Mouse (Mus musculus): ENCODE measurements at regions not wholly inside any gene's neighbourhood (a gene's known extent, or its start where the extent isn't known, plus 50 kb on each side); places are given as distances from the start of the nearest gene placed in this dataset.

GRCm38 (mm10) chr4:55812846-55813245 is 280.6 kb upstream of the Klf4 start:
- no peak for DNase-seq (ENCODE audit: low spot score in 2 of 2)
- intact Hi-C loops (cut with DNase I) = no loop called here

GRCm38 (mm10) chr4:55811656-55812055 is 279.4 kb upstream of the Klf4 start:
- intact Hi-C loops (cut with DNase I) = no loop called here

DNA sequence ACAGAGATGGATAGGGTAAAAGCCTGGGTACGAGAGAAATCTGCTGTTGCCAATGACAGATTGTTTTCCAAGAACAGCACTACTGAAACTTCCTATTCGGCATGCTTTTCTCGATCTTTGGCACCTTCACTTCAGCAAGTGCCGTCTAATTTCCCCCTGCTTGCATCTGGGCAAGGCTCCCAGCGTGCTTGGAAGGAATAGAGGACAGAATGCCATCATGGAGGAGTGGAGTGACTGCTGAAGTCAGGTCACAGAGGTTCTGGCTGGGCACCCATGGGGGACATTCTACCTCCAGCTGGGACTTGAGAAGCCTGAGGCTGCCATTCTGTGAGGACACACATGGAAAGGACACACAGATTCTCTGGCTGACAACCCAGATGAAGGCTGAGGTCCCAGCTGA is 276.2 kb upstream of the Klf4 start:
- DNase-seq (ENCODE audit: low spot score in 2 of 2) = no peak
- intact Hi-C loops (cut with DNase I) = no loop called here

More at GRCm38 (mm10) chr4:55811656-55812055, 279.4 kb upstream of the Klf4 start:
- no peak for DNase-seq (ENCODE audit: low spot score in 2 of 2)

GRCm38 (mm10) chr4:55806799-55807198 is 274.5 kb upstream of the Klf4 start:
- no peak for DNase-seq (ENCODE audit: low spot score in 2 of 2)
- intact Hi-C loops (cut with DNase I) = no loop called here

GRCm38 (mm10) chr4:55805255-55806051 is 273.2 kb upstream of the Klf4 start:
- intact Hi-C loops (cut with DNase I) = no loop called here
- DNase-seq (ENCODE audit: low spot score in 2 of 2) = no peak

DNA sequence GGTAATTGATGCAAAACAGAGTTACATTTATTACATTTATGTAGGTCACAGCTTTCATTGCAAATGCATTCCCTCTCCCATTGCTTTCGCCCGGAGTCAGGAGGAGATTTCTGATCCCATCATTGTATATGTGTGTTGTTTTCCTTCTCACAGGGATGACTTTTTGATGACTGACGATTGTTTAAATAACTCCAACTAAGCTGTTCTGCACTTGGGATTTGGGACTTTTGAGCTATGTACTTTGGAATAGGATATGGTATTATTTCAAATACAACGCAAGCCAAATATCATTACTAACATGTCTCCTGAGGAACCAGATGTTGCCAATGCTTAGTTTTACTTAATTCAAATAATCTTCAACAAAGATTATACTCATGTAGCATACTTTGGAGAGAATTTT is 269.8 kb upstream of the Klf4 start:
- DNase-seq (ENCODE audit: low spot score in 2 of 2) = no peak
- intact Hi-C loops (cut with DNase I) = no loop called here

- no peak for DNase-seq (ENCODE audit: low spot score in 2 of 2)
- intact Hi-C loops (cut with DNase I) = no loop called here
These were observed 265.8 kb upstream of the Klf4 start for GRCm38 (mm10) chr4:55798099-55798498.

GRCm38 (mm10) chr4:55781329-55781847 is 249.1 kb upstream of the Klf4 start:
- intact Hi-C loops (cut with DNase I) = no loop called here
- no peak for DNase-seq (ENCODE audit: low spot score in 2 of 2)

GRCm38 (mm10) chr4:55779581-55779980 is 247.3 kb upstream of the Klf4 start:
- no peak for DNase-seq (ENCODE audit: low spot score in 2 of 2)
- intact Hi-C loops (cut with DNase I) = no loop called here

DNA sequence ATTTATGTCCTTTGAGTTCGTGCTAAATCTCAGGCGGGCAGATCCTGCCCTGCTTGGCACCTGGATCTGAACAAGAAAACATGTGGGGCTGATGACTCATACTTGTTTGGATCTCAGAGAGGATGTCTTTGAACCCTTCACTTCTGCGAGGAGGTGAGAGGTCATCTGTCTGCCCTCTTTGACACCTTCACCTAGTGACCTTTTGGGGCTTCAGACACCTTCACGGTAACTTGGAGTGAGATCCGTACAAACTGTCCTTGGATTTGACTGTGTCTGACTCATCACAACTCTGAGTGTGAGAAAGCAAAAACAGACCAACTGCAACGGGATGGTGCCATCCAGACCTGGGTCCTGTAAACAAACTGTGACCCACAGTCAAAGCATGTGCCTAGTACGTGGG is 243.6 kb upstream of the Klf4 start:
- intact Hi-C loops (cut with DNase I) = no loop called here

DNA sequence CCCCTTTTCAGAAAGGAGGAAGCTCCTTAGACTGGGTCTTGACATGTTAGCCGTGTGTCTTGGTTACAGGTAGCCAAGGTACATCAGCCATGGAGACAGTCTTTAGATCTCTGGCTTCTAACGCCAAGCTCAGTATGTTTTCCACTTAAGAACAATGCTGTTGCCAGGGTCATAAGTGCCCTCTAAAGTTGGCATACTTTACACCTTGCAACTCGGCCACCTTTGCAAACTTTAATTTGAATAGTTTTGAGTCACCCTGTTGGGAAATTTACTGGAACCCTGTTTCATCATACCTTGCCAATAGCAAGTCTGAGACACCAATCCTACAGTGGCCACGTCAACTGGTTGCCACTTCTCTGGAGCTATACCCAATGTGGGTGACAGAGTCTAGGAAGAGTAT is 242.3 kb upstream of the Klf4 start:
- no peak for DNase-seq (ENCODE audit: low spot score in 2 of 2)
- intact Hi-C loops (cut with DNase I) = no loop called here

More for the DNA sequence above, 243.6 kb upstream of the Klf4 start:
- DNase-seq (ENCODE audit: low spot score in 2 of 2) = no peak

DNA sequence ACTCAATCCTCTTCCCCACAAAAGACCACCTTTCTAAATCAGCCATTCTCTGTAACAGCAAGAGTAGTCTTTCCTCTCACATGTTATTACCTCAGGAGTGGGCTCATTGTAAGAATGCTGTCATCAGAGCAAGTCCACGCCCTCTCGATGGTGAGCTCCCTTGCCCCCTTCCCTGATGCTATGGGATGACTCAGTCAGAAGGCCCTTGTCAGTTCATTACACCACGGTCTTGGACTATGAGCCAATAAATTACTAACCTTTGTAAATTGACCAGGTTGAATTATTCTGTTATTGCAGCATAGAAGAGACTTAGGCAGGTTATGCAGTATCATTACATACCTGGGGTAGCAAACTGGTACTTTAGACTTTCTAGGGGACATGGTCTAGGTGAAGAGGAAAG is 237.4 kb upstream of the Klf4 start:
- intact Hi-C loops (cut with DNase I) = no loop called here
- no peak for DNase-seq (ENCODE audit: low spot score in 2 of 2)

GRCm38 (mm10) chr4:55768325-55768724 is 236.1 kb upstream of the Klf4 start:
- DNase-seq (ENCODE audit: low spot score in 2 of 2) = no peak
- intact Hi-C loops (cut with DNase I) = no loop called here

- intact Hi-C loops (cut with DNase I) = no loop called here
- no peak for DNase-seq (ENCODE audit: low spot score in 2 of 2)
These were observed 234.9 kb upstream of the Klf4 start for GRCm38 (mm10) chr4:55767133-55767532.

- intact Hi-C loops (cut with DNase I) = no loop called here
These were observed 233.5 kb upstream of the Klf4 start for GRCm38 (mm10) chr4:55765780-55766179.

DNA sequence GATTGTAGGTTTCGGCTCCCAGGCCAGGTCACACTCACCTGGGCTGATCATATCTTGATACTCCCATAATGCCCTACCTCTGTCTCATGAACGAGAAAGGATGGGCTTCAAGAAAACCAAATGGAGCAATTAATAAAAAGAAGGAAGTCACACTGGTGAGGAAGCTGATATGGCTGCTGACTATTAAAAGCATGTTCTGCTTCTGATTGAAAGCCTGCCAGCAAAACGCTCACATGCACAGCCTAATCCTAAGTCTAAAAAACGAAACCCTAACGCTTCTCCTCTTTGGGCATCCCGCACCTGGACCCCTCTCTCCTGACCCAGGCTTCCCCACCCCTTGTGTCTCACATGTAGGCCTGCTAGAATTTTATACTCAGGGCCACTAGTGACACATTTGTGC is 230.8 kb upstream of the Klf4 start:
- intact Hi-C loops (cut with DNase I) = no loop called here
- DNase-seq (ENCODE audit: low spot score in 2 of 2) = no peak

More at GRCm38 (mm10) chr4:55765780-55766179, 233.5 kb upstream of the Klf4 start:
- no peak for DNase-seq (ENCODE audit: low spot score in 2 of 2)

DNA sequence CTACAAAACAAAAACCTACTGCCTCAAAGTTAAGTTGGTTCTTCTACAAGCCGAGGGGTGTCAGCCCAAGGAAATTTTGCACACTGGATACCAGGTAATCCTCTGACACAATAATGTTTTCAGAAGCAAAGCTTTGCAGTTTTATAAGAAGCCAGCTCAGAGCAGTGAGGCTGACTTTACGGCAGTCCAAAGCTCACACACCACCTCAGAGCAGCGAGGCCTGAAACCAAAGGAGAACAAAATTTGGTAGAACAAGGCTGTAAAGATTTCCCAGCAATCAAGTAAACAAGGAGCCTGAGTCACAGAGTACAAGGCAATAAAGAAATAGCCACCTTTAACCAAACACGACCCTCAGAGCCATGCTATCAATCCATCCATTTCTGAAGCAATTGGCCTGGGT is 230.1 kb upstream of the Klf4 start:
- no peak for DNase-seq (ENCODE audit: low spot score in 2 of 2)
- intact Hi-C loops (cut with DNase I) = no loop called here

DNA sequence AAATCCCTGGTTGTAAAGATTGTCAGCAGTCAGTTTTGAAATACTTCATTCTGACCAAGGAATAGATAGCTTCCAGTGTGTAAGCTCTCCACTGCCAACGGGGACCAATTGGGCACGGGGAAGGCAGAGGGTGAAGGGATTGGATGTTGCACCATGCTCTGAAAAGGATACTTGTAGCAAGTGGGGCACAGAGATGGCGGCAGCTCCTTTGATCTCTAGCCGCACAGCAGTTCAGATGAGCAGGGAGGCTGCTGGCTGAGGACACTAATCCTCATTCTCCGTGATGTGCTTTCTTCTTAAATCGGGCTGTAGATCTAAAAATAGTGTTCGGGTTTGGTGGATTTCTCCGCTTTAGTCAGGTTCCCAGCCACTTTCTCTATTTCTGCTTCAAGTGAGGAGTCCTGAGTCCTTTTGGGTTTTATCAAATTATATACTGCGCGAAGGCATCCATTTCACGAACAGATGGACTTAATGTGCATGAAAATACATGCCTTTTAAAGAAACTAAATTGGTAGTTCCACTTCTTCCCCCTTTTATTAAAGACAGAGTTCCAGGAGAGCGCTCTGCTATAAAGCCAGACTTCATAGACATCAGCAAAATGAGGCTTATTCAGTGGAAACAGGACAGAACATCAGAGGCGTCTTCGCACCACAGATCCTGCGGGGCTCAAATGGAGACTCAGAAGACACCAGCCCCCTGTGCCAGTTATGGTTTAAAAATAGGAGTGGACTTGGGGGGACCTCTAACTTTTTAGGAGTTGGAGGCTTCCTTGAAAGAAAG is 225.1 kb upstream of the Klf4 start:
- intact Hi-C loops (cut with DNase I) = no loop called here

DNA sequence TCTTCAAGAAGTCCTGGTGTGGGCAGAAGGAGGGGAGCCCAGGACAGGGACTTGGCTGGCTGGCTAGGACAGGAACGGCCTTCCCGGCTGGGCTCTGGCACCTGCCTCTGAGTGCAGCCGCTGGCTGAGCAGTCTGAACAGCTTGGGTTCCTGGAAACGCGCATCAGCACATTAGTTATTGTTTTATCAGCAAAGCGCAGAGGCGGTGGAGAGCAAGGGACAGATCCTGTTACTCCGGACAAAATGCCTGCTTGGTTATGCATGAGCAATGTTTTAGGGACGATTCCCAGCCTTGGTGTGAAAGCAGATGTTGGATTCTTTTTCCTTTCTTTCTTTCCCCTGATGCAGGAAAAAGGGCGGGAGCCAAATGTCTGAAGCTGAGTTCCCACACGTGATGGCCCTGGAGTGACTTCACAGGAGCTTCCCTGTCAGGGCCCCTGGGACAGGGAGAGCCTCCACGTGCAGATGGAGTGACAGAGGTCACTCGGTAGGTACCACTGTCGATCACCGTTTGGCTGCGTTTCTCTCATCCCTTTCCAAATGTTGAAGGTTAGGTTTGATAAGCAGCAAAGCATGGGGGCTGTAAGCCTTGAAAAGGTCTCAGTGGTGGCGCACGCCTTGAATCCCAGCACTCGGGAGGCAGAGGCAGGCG is 217.8 kb upstream of the Klf4 start:
- DNase-seq (ENCODE audit: low spot score in 2 of 2) = no peak
- intact Hi-C loops (cut with DNase I) = no loop called here

More for the DNA sequence above, 225.1 kb upstream of the Klf4 start:
- no peak for DNase-seq (ENCODE audit: low spot score in 2 of 2)

DNA sequence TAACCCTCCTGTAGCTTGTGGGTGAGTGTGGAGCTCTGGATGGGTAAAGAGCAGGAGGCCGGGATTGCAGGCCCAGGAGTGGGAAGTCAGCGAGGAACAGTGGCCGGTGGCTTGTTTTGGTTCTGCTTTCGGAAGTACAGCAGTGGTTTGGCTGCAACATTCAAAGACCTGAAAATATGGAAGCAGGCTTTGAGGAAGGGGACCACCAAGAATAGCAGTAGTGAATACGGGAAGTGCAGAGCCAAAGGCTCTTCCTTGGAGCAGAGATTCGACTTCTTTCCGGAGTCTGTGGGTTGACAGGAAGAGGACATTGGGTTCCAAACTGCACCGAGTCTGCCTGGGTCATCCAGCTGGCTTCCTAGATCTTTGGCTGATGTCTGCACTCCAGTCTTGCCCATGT is 209.1 kb upstream of the Klf4 start:
- intact Hi-C loops (cut with DNase I) = no loop called here
- DNase-seq (ENCODE audit: low spot score in 2 of 2) = no peak

All from left cerebral cortex, postnatal 14 days (tissue).